Mouse (Mus musculus) v-Abl transformed pro-B cells (cell line): ENCODE results near the gene Npff.

Experiments
- in situ Hi-C, 2 experiments: fragments of 400-800 bp; cut with MboI; formaldehyde crosslinking; loops; one replicate each; pipeline ENCODE4 v1.15.1; 2025; ENCODE audit not compliant: unreplicated experiment in 2 of 2

Gene Npff

DNA sequence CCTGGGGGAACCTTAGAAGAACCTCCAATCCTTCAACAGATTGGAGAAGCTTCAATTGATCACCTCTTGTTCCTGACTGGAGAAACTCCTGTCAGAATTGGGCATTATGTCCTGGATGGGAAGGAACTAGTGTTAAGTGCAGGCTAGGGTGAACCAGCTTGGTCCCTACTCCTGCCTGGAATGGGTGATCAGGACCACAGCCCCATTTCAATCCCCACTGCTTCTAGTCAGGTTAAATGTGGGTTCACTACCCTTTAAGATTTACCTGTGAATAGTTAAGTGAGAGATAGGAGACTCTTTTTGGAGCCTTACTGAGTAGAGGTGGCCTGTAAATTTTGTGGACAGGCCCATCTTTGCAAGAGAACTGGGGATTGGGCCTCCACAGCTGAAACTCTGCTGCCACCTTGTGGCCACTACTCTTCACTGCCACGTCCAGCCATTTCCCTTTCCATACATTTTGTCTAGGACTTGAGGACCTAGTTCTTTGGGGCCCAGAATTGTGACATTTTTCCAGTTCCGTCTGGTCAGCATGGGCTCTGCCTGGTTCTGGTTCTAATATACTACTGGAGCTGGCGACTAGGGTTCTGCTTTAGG is at the start of gene Npff:
Npff (minus strand) TSS at position 51 of the 594 bp plus-strand sequence.
- in situ Hi-C loops, result loop anchor here (5.0 to 25.0 kb wide), 5 partner anchors 63 to 937 kb away; partner anchors contain the start of genes Atp5g2 (in 1 of the 2) and Nckap1l (in 1 of the 2)

DNA sequence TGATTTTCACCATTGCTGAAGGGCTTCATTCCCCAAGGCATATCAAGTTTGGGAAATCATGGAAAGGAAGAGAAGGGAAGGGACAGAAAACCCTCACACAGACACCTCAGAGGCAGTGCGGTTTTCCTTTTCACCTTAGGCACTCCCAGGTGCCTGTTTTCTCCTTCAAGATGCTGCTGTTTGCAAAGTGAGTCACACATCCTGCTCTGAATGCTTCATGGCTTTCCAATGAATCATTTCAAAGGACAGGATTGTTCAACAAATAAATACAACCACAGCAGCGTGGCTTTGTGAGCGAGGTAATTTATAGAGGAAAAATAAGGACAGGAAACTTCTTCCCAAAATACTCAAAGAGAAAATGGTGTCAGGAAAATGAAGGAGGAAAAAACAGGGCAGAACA is 47.3 kb upstream of the Npff start:
- in situ Hi-C loops, result no loop called here

DNA sequence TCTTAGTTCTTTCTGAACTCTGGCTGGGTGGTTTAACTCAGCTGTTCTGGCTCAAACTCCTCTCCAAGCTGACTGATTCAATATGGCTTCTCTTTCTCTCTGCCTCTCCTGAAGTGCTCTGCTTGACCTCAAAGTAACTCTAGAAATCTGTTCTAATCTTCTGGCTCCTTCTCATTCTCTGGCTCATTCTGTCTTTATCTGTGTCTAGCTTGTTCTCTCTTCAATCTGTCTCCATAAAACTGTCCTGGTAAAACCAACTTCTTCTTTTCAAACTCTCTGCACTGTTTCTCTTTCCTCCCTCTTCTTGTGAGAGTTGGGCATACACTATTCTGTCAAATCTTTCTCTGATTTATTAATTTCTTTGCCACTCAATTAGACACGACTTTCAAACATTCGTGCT is 43.1 kb upstream of the Npff start:
- in situ Hi-C loops, result no loop called here

DNA sequence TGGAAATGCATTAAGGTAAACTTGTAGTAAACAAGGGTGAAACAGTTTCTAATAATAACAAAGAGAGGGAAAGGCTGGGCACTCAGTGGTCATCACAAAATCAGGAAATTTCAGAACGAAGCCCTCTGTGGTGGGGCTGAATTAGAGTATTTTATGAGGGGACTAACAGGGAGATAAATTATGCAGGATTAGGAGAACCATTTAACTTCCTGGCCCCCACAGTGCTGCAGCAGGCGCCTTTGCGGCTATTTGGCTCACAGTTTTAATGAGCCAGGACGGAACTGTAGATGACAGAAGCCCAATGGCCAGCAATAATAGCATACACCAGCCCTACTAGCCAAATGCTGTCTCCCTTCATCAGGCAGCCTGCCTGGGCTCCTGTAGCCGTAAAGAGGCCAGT is 38.9 kb upstream of the Npff start:
- in situ Hi-C loops, result no loop called here

DNA sequence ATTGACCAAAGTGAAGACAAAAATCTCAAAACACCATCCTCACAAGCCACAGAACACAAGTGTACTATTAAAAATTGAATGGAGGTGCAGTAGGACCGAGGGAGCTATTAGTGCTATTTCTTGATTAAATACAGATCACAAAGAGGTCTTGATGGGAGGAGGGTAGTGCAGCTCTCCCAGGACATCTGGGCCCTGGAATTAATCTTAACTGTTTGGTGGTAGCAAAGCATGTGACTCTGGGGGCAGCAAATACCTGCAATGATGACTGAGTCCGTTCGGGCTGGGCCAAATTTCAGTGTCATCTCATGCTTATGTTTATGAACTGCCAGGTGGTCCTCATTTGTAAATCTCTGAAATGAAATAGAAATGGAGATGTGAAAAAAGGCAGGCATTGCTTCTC is 38.3 kb upstream of the Npff start:
- in situ Hi-C loops, result no loop called here

DNA sequence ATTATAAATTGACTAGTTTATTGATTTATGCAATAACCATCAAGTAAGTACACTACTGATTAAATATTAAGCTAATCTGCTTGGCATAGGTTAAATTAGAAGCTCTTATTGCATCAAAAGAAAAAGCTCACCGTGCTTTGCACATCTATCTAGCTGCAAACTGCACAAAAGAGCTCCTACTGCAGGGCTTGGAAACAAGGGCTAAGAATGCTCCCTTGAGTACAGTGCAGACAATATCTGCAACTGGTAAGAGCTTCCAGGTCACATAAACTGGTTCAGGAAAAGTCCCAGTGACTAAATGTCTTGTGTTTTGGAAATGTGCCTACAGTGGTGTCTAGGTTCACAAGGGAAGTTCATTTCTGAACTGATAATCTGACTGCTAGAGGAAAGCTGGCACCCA is 37.7 kb upstream of the Npff start:
- in situ Hi-C loops, result no loop called here

DNA sequence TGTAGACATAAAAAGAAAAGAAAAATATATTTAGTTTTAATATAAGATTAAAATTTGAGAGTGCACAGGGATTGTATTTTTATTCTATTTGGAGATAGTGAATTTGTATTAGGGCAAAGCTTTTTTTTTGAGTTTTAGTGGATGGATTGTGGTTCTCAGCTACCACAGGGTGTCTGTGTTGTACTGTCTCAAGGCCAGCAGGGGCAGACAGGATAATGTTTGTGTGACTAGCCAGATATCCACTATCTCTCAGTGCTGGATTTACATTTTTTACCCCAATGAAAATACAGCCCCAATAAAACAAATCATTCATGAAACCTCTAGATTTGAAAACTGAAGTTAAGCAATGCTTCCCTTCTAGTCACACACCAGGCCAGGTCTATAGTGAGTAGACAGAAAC is 32.8 kb upstream of the Npff start:
- in situ Hi-C loops, result no loop called here

DNA sequence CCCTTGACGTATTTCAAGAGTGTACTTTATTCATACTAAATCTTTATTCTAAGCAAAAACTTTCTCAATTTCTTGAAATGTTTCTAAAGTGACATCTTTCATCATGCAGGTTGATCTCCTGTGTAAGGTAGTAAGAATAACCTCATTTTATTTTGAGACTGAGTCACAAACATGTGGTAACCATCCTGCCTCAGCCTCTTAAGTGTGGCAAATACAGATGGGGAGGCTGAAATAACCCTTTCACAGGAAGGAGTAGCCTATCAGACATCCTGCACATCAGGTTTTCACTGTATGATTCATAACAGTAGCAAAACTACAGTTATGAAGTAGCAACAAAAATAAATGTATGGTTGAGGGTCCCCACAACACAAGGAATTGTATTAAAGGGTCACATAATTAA is 30.8 kb upstream of the Npff start:
- in situ Hi-C loops, result no loop called here

DNA sequence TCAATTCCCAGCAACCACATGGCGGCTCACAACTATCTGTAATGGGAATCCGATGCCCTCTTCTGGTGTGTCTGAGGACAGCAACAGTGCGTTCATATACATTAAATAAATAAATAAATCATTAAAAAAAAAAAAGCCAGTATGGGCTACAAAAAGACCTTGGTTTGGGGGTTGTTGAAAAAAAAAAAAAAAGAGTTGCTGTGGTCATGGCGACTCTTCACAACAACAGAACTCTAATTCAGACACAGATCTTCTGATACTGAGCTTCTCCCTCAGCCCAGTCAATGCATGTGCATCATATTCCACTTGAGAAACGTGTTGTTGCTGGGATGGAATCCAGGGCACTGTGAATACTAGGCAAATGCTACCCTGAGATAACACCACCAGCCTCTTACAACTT is 27.9 kb upstream of the Npff start:
- in situ Hi-C loops, result no loop called here

DNA sequence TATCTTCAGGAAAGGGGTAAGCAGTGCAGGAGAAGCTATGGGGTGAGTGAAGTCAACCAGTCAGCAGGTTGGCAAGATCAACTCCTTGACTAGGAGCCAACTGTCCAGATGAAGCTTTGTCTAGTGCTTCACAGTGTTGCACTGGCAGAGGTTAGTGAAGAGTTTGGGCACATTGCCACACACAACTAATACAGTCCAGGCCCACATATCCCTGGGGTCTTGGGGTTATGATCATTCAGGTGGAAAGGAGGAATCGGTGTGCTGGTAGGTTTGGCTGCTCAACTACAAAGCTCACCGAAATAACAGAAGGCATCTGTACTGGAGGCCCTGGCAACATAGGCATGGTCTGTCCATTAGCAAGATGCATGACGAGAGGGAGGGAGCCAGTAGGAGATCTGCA is 22.7 kb upstream of the Npff start:
- in situ Hi-C loops, result loop anchor here in 1 of 2 experiments (10.0 to 25.0 kb wide), 2 partner anchors 107 to 915 kb away; partner anchors contain the start of gene Nckap1l

DNA sequence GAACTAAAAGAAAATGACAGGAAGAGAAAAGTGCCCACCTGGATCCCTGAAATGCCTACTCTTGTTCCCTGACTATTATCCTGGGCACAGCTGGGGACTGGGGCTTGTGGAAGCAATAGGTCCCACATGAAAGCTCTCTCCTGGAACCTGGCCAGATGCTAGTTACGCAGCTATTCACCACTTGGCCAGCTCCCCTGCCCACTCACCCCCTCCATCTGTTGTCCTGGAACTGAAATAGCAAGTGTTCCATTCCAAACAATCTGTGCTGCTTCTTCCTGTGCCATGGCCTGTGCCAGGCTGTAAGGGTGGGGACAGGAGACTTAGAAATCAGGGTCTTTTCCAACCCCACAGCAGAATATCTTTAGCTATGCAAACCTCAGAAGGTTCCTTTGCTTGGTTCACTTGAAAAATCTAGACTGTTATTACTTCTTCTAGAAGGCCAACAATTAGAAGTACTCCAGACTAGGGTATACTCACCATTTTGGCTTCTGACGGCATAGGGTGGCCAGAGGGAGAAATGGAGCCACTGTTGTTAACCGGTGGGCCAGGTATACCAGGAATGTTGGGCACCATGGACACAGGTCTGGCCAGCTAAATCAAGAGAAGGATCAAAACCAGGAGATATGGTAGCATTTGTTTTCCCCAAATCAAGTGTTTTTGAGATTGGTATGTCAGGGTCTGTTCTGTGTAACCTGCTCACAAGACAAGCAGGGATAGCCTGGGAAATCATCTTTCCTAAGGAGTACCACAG is 22.1 kb upstream of the Npff start:
- in situ Hi-C loops, result loop anchor here in 1 of 2 experiments (10.0 to 25.0 kb wide), 2 partner anchors 108 to 915 kb away; partner anchors contain the start of gene Nckap1l

DNA sequence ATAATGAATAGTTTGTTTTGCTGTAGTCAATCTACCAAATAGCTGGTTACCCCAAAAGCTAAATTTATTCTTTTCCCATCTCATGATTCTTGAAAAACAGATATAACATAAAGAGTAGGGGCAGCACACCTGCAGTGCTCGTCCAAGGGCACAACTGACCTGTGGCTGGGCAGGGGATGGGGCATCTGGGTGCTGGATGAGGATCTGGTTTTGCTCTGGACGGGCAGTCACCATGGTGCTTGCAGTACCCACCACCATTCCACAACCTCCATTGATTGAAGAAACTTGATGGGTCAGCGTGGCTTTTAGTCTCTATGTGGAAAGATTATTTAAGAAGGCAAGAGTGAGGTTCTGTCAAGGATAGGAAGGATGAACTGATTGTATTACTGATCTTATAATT is 21.5 kb upstream of the Npff start:
- in situ Hi-C loops, result loop anchor here in 1 of 2 experiments (10.0 to 25.0 kb wide), 2 partner anchors 109 to 916 kb away; partner anchors contain the start of gene Nckap1l

DNA sequence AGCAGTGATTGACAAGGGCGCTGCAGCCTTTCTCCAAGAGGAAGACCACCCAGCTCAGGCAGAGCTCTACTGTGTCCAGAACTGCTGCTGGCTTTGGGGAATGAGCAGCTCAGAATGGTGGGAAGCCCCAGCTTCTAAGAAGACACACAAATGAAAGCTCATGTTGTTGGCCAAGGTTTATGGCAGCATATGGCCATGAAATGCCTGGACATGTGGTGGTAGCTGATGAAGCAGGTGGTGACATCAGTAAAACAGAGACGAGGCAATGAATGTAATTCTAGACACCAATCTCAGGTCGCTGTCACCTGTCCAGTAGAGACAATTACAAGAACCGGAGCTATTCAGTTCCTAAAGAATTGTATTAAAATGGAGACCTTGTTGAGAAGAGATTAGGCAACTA is 20.1 kb upstream of the Npff start:
- in situ Hi-C loops, result loop anchor here in 1 of 2 experiments (10.0 to 25.0 kb wide), 2 partner anchors 110 to 918 kb away; partner anchors contain the start of gene Nckap1l

DNA sequence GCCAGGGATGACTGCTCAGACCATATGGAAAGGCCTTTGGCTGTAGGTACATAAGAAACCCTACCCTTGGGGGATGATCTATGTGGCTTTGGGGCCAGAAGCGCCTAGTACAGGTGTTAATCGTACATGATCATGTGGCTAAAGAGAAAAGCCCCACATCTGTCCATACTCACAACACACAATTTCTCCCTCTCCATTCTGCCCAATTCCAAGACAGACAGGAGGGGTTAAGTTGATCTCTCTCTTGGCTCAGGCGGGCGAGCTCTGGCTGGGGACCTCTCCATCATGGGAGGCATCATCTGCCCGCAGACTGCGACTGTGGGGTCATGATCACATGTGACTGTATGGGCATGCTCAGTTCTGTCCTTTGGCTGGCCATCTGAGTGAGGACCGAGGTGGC is 9.2 kb upstream of the Npff start:
- in situ Hi-C loops, result loop anchor here in 1 of 2 experiments (25.0 kb wide), 1 partner anchor 928 kb away; the partner anchor contains the start of gene Nckap1l

DNA sequence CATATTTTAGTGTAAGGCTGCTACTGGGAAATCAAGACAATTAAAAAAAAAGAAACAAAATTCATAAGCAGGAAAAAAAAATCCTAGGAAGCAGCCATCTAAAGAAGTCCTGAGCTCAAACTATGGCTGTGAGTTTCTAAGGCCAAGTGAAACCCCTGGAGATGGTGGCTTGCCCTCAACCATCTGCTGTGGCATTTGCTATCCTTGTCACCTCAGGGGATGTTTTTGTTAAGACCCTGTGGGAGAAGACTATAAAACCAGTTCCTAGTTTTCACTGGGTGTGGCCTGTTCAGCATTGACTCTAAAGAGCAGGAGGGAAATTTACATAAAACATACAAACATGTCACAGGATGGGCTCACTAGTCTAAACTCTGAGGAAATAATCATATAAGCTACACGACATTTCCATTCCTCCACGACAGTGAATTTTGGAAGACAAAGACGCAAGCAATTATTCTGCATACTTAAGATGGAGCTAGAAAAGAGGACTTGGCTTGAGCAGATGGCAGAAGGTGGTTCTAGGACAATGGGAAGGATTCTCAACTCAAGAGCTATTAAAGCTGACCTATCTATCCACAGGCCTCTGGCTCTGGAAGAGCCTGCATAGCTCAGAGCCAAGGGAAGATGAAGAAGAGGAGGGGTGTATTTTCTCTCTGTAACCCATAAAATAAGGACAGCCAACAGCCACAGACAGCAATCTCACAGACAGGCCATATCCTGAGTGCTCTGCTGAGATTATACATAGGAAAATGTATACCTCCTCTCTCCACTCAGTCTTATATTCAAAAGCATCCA is 7.6 kb upstream of the Npff start:
- in situ Hi-C loops, result loop anchor here in 1 of 2 experiments (25.0 kb wide), 1 partner anchor 930 kb away; the partner anchor contains the start of gene Nckap1l

DNA sequence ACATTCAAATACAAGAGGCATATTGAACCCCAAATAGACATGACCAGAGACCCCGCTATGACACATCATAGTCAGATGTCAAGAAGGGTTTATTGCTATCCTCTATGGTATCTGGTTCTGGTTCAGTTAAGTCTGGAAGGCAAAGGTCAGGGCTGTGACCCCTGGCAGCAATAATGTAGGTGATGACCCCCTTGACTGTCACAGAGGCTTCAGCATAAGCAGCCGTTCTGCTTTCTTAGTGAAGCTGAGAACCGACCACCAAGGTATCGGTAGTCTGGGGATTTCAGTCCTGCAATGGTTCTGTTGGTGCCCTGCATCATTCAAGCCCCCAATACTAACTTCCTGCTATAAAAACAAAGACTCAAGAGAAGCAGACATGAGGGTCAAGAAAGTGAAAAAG is 6.8 kb upstream of the Npff start:
- in situ Hi-C loops, result loop anchor here in 1 of 2 experiments (25.0 kb wide), 1 partner anchor 931 kb away; the partner anchor contains the start of gene Nckap1l

DNA sequence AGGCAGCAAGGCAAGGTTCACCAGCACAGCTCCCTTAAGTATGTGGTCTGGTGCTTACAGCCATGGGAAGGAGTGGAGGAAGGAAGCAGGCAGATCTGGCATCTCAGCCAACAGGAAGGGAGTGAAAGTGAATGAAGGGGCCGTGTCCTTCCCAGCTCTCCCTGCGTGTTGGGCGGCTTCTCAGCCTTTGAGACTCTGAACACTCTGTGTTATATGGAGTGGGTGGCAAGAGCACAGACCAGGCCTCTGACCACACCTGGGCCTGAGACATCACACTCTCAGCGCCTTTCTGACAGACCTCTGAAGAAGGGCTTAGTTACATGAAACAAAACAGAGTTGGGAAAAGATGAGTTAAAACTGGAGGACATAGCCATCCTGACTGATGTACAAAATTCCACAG is 5.8 kb upstream of the Npff start:
- in situ Hi-C loops, result loop anchor here in 1 of 2 experiments (25.0 kb wide), 1 partner anchor 932 kb away; the partner anchor contains the start of gene Nckap1l

DNA sequence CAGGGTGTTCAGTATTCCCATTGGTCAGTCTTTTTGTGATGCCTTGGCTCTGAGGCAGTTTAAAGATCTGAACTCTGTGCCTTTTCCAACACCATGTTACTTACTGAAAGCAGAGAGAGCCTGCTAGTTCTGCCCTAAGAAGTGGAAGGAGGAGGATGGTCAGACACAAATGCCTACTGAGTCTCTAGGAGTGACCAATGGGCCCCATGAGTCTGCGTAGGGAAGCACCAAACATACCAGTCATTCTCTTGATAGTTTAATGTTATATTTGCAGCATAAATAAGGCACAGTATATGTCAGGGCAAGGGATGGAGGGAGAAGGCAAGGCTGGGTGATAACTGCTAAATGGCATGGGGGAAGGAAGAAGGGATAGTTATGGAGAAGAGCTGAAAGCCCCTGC is 3.7 kb upstream of the Npff start:
- in situ Hi-C loops, result loop anchor here (5.0 to 25.0 kb wide), 4 partner anchors 94 to 934 kb away; partner anchors contain the start of genes Atp5g2 (in 1 of the 2) and Nckap1l (in 1 of the 2)

DNA sequence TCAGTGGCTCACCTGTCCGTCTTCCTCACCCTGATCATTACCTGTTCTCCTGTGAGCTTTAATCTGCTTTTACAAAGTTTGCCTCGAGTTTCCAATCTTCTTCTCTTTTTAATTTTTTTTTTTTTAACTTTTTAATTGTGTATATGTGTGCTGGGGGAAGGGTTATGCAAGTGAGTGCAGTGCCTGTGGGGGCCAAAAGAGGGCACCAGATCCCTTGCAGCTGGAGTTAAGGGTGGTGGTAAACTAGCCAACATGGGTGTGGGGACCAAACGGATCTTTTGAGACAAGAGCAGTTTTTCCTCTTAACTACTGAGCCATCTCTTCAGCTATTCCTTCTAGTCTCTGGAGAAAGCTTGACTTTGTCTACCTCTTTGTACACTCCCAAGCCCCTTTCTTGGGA is 3.2 kb upstream of the Npff start:
- in situ Hi-C loops, result loop anchor here (5.0 to 25.0 kb wide), 4 partner anchors 94 to 934 kb away; partner anchors contain the start of genes Atp5g2 (in 1 of the 2) and Nckap1l (in 1 of the 2)
